Mouse (Mus musculus): Measurements from ENCODE around the gene Tdg. TPM values are rescaled to one million over a fixed set of nuclear protein-coding genes. Genes with fewer than 3 reads are reported as not detected.

Tdg gene
- total and polyA plus RNA-seq, 3 experiments = 63.0 to 115 (median 88.9) TPM

DNA sequence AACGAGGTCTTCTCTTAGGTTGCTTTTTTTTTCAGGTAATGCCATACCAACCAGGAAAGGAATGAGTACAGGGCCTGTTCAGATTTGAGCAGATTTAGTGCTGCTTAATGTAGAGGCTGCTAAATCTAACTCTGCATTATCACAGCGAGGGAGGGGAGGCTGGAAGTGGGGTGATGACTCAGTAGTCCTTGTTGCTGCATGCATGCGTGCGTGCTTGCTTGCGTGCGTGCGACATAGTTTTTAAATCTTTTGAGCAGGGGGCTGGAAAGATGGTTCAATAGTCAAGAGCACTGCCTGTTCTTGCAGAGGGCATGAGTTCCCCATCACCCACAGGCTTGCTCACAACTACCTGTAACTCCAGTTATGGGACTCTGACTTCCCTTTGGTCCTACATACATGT is 4.7 kb downstream of the Tdg start:
- peaks cover 15 to 64% of the 10 kb centered on the region in 2 experiments for H3K36me3 ChIP-seq (replicated peaks in 1 of 2; ENCODE audit: control insufficient read depth in 1 of 2, insufficient read depth in 1 of 2, low read length in 1 of 2)
- no peak overlapping the region for H3K4me2 ChIP-seq (ENCODE audit: insufficient read depth, low read depth, poor library complexity, severe bottlenecking)
- H3K79me2 ChIP-seq (replicated peaks; ENCODE audit: control insufficient read depth, extremely low read depth, insufficient read depth, poor library complexity, severe bottlenecking) = peaks cover 34% of the 10 kb centered on the region

DNA sequence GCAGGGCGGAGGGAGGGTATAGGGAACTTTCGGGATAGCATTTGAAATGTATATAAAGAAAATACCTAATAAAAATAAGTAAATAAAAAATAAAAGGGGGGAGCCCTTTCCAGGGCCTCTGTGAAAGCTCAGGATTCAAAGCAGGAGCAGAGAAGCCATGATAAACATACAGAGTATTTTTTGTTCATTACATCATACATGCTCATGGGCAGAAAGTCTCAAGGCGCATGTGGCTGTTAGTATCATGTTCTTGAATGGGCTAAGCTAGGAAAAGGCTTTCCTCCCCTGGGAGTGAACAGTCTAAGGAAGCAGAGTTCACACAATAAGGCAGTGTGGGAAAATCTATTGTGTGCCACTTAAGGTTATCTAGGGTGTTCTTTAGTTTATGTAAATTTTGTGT is 6.7 kb downstream of the Tdg start:
- Histone ChIP-seq H3K27ac (ENCODE audit: insufficient read depth, low read depth) (no peak overlapping the region), H3K4me1 (ENCODE audit: control insufficient read depth in 1 of 2, insufficient read depth in 2 of 2) (peaks cover 4 to 17% of the 10 kb centered on the region in 2 experiments; a peak in 2 of 4 replicates), H3K9me3 (replicated peaks; ENCODE audit: low read length) (peaks cover 10% of the 10 kb centered on the region), H3K79me2 (replicated peaks; ENCODE audit: control insufficient read depth, extremely low read depth, insufficient read depth, poor library complexity, severe bottlenecking) (peaks cover 21% of the 10 kb centered on the region), H3K9ac (ENCODE audit: insufficient read depth, low read depth) (no peak overlapping the region), H3K4me2 (ENCODE audit: insufficient read depth, low read depth, poor library complexity, severe bottlenecking) (no peak overlapping the region), H3K36me3 (replicated peaks in 1 of 2; ENCODE audit: control insufficient read depth in 1 of 2, insufficient read depth in 1 of 2, low read length in 1 of 2) (peaks cover 31 to 82% of the 10 kb centered on the region in 2 experiments), H3K4me3 (replicated peaks in 1 of 3; ENCODE audit: low read depth in 2 of 3, low read length in 2 of 3, poor library complexity in 1 of 3) (no peak overlapping the region), H3K27me3 (replicated peaks) (no peaks in the 10 kb centered on the region)
- in situ Hi-C loops (cut with MboI; ENCODE audit: low pct_ligation_motif_present, low pct_unique_long_range_greater_than_20kb, low sequenced_read_pairs) = no loop called here
- no peak for TF ChIP-seq TCF12 (IDR thresholded peaks at IDR 0.05; ENCODE audit: low read depth, low read length)
- no peak for TF ChIP-seq RCOR1 (conservative IDR thresholded peaks at IDR 0.05; ENCODE audit: low read depth, low read length)
- TF ChIP-seq CHD2 (IDR thresholded peaks at IDR 0.05; ENCODE audit: low read length) = no peak
- no peak for TF ChIP-seq CTCF (conservative IDR thresholded peaks at IDR 0.05 in 1 of 2, IDR thresholded peaks at IDR 0.05 in 1 of 2; ENCODE audit: low read depth in 2 of 2, low read length in 2 of 2)
- TF ChIP-seq ETS1 (conservative IDR thresholded peaks at IDR 0.05; ENCODE audit: low read depth, low read length) = no peak
- TF ChIP-seq MXI1 (IDR thresholded peaks at IDR 0.05; ENCODE audit: low read depth, low read length) = no peak
- no peak for TF ChIP-seq NELFE (IDR thresholded peaks at IDR 0.05; ENCODE audit: low read depth, low read length)
- no peak for TF ChIP-seq SMC3 (IDR thresholded peaks at IDR 0.05; ENCODE audit: low read depth, low read length)
- DNase-seq (ENCODE audit: extremely low read depth) = no peak
- dilution Hi-C loops (cut with MboI; ENCODE audit: extremely low pct_ligation_motif_present, extremely low pct_unique_long_range_greater_than_20kb, low sequenced_read_pairs) = no loop called here

More for the DNA sequence above, 4.7 kb downstream of the Tdg start:
- Histone ChIP-seq H3K9me3 (replicated peaks; ENCODE audit: low read length) (peaks cover 10% of the 10 kb centered on the region), H3K4me1 (ENCODE audit: control insufficient read depth in 1 of 2, insufficient read depth in 2 of 2) (peaks cover 4 to 21% of the 10 kb centered on the region in 2 experiments; a peak in 3 of 4 replicates), H3K27ac (ENCODE audit: insufficient read depth, low read depth) (no peak overlapping the region), H3K27me3 (replicated peaks) (no peaks in the 10 kb centered on the region), H3K9ac (ENCODE audit: insufficient read depth, low read depth) (no peak overlapping the region), H3K4me3 (replicated peaks in 1 of 3; ENCODE audit: low read depth in 2 of 3, low read length in 2 of 3, poor library complexity in 1 of 3) (no peak overlapping the region)
- no peak for DNase-seq (ENCODE audit: extremely low read depth)
- TF ChIP-seq EP300 (IDR thresholded peaks at IDR 0.05; ENCODE audit: low read length) = no peak
- no peak for TF ChIP-seq ZC3H11A (IDR thresholded peaks at IDR 0.05; ENCODE audit: low read depth, low read length)
- TF ChIP-seq CHD2 (IDR thresholded peaks at IDR 0.05; ENCODE audit: low read length) = no peak
- no peak for TF ChIP-seq MYC (IDR thresholded peaks at IDR 0.05; ENCODE audit: low read depth, low read length)
- in situ Hi-C loops (cut with MboI; ENCODE audit: low pct_ligation_motif_present, low pct_unique_long_range_greater_than_20kb, low sequenced_read_pairs) (no loop called here), dilution Hi-C loops (cut with MboI; ENCODE audit: extremely low pct_ligation_motif_present, extremely low pct_unique_long_range_greater_than_20kb, low sequenced_read_pairs) (no loop called here)

- Histone ChIP-seq H3K9ac (ENCODE audit: insufficient read depth, low read depth) (no peak overlapping the region), H3K27me3 (replicated peaks) (no peaks in the 10 kb centered on the region), H3K79me2 (replicated peaks; ENCODE audit: control insufficient read depth, extremely low read depth, insufficient read depth, poor library complexity, severe bottlenecking) (peaks cover 10% of the 10 kb centered on the region), H3K4me2 (ENCODE audit: insufficient read depth, low read depth, poor library complexity, severe bottlenecking) (no peak overlapping the region), H3K9me3 (replicated peaks; ENCODE audit: low read length) (no peaks in the 10 kb centered on the region), H3K36me3 (replicated peaks in 1 of 2; ENCODE audit: control insufficient read depth in 1 of 2, insufficient read depth in 1 of 2, low read length in 1 of 2) (peaks cover 51 to 86% of the 10 kb centered on the region in 2 experiments), H3K27ac (ENCODE audit: insufficient read depth, low read depth) (no peak overlapping the region), H3K4me3 (replicated peaks in 1 of 3; ENCODE audit: low read depth in 2 of 3, low read length in 2 of 3, poor library complexity in 1 of 3) (no peak overlapping the region), H3K4me1 (ENCODE audit: control insufficient read depth in 1 of 2, insufficient read depth in 2 of 2) (no peaks in the 10 kb centered on the region; a peak in 1 of 4 replicates)
- peak in 1 of 2 experiments; percentile 52; a peak in 2 of 4 replicates for TF ChIP-seq CTCF (conservative IDR thresholded peaks at IDR 0.05 in 1 of 2, IDR thresholded peaks at IDR 0.05 in 1 of 2; ENCODE audit: low read depth in 2 of 2, low read length in 2 of 2)
- TF ChIP-seq POLR2A (IDR thresholded peaks at IDR 0.05; ENCODE audit: low read depth, low read length) = no peak
- DNase-seq (ENCODE audit: extremely low read depth) = no peak
- in situ Hi-C loops (cut with MboI; ENCODE audit: low pct_ligation_motif_present, low pct_unique_long_range_greater_than_20kb, low sequenced_read_pairs) = no loop called here
- dilution Hi-C loops (cut with MboI; ENCODE audit: extremely low pct_ligation_motif_present, extremely low pct_unique_long_range_greater_than_20kb, low sequenced_read_pairs) = no loop called here
Measured at GRCm38 (mm10) chr10:82639032-82639698, 9.5 kb downstream of the Tdg start.
